Mouse (Mus musculus): ENCODE data around the gene Olfr15. TPM values are rescaled to one million over a fixed set of nuclear protein-coding genes. Genes with fewer than 3 reads are reported as not detected.

The Olfr15 gene
- polyA plus RNA-seq, 1 experiment, result not detected

DNA sequence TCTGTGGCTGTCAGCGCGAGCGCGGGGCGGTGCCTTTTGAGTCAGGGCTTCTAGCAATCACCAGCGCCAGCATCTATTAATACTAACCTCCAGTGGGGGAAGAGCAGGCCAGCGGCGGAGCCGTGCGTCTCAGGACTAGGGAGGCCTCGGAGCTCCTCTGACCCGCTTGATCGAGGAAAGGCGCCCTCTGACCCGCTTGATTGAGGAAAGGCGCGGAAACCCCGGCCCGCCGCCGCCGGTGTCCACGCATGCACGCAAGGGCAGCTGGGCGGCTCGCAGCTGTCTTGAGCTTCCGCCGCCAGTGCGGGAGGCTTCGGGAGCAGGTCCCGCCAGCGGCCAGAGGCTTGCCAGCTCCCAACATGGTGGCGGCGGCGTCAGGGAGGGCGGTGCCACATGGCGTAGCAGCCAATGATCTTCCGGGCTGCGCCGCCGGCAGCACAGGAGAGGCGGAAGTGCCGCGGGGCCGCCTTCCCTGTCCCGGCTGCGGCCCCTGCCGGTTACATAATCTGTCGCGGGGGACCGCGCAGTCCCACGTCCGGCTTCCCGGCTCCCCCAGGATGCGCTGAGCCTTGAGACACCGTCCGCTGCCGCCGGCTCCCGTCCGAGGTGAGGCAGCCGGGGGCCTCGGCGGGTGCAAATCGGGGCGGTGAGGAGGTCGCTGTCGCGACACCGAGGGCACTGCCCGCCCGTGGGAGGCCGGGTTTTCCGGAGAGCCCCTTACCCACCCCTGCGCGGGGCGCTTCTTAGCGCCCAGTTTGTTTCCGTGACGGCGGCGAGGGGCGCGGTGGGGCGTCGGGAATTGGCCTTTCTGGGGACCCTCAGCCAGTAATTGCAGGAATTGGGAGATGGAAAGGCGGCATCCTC, 53.8 kb downstream of the Olfr15 start, which contains the start of the genes Zfp597 and Gm20695:
Zfp597 (minus strand) TSS at position 361 of the 864 bp plus-strand sequence.
Gm20695 (plus strand) TSS at position 448 of the 864 bp plus-strand sequence.
- Histone ChIP-seq H3K9ac (ENCODE audit: low read depth, poor library complexity, severe bottlenecking) (peak within 1 kb of the TSS; percentile 79), H3K36me3 (ENCODE audit: control insufficient read depth, insufficient read depth, low read length, poor library complexity, severe bottlenecking) (no peaks in the 10 kb centered on the region), H3K27ac (ENCODE audit: insufficient read depth, low read length) (no peak within 1 kb of the TSS), H3K4me1 (ENCODE audit: control insufficient read depth, insufficient read depth, low read length) (no peaks in the 10 kb centered on the region), H3K4me3 (ENCODE audit: low read depth, low read length) (peak within 1 kb of the TSS; percentile 89), H3K27me3 (ENCODE audit: control insufficient read depth, insufficient read depth, low read length, poor library complexity, severe bottlenecking) (no peaks in the 10 kb centered on the region), H3K9me3 (replicated peaks; ENCODE audit: control insufficient read depth, insufficient read depth, low read length, poor library complexity, severe bottlenecking) (no peaks in the 10 kb centered on the region)
- TF ChIP-seq POLR2A (IDR thresholded peaks at IDR 0.05; ENCODE audit: insufficient read depth, low read length), result no peak
- TF ChIP-seq EP300 (IDR thresholded peaks at IDR 0.05; ENCODE audit: insufficient read depth, low read depth, low read length), result no peak
- no peak for TF ChIP-seq CTCF (IDR thresholded peaks at IDR 0.05; ENCODE audit: low read depth, low read length)

DNA sequence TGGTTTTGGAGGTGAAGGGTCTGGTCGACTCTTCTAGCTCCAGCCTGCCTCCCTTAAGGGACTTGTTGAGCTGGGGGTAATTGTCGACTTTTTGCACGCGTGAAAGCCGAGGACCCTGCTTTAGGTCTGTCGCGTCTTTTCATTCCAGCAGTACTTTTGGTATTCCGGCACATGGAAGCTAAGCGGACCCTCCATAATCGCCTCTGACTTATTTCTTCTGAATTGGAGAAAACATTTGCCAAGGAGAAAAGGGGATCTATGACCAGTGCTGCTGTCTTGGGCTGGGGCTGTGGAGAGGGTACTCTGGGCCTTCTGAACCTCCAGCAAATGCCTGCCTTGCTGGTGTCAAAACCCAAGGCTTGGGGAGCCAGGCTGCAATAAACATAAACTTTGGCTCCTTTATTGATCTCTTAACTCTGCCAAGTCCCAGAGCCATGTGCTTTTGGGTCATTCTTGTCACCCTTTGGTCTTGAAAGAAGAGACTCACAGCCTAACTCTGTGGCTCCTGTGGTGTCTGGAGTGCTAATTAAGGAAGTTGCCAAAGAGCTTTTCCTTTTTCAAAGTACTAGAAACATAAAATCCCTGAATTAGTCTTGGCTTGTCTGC, 54.5 kb downstream of the Olfr15 start:
- H3K27ac ChIP-seq (ENCODE audit: insufficient read depth, low read length), result no peak overlapping the region

DNA sequence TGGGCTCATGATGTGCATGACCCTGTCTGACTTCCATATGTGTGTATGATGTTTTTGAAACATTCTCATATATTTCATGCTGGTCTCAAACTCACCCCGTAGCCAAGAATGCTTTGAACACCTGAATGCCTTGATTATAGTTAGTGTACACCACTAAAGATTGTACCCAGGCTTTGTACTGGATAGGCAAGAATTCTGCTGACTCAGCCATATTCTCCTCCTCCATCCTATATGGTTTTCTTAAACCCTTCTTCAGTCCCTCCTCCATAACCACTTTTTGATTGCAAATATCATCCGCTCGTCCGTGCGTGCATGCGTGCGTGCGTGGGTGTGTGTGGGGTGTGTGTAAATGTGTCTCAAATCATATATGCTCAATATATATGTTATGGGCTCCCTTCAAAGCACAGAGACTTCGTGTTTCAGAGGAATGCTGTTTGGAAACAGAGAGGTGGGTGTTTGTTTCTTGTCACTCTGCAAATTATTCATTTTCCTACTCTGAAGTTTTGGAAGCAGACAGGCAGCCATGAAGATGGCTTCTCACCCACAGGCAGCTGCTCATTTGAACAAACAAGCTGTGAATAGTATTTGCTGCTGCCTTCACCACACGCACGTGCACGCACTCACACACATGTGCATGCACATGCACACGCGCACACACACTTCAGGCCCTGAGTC, 61.1 kb downstream of the Olfr15 start:
- Histone ChIP-seq H3K9ac (ENCODE audit: low read depth, poor library complexity, severe bottlenecking) (no peak overlapping the region), H3K36me3 (ENCODE audit: control insufficient read depth, insufficient read depth, low read length, poor library complexity, severe bottlenecking) (no peaks in the 10 kb centered on the region), H3K9me3 (replicated peaks; ENCODE audit: control insufficient read depth, insufficient read depth, low read length, poor library complexity, severe bottlenecking) (no peaks in the 10 kb centered on the region), H3K27ac (ENCODE audit: insufficient read depth, low read length) (no peak overlapping the region), H3K27me3 (ENCODE audit: control insufficient read depth, insufficient read depth, low read length, poor library complexity, severe bottlenecking) (no peaks in the 10 kb centered on the region), H3K4me1 (ENCODE audit: control insufficient read depth, insufficient read depth, low read length) (peaks cover 2% of the 10 kb centered on the region), H3K4me3 (ENCODE audit: low read depth, low read length) (no peak overlapping the region)
- TF ChIP-seq EP300 (IDR thresholded peaks at IDR 0.05; ENCODE audit: insufficient read depth, low read depth, low read length), result no peak
- TF ChIP-seq CTCF (IDR thresholded peaks at IDR 0.05; ENCODE audit: low read depth, low read length), result no peak
- no peak for TF ChIP-seq POLR2A (IDR thresholded peaks at IDR 0.05; ENCODE audit: insufficient read depth, low read length)

More for the DNA sequence above, 54.5 kb downstream of the Olfr15 start:
- H3K9ac ChIP-seq (ENCODE audit: low read depth, poor library complexity, severe bottlenecking), result peak overlapping the region; percentile 79
- no peaks in the 10 kb centered on the region for H3K27me3 ChIP-seq (ENCODE audit: control insufficient read depth, insufficient read depth, low read length, poor library complexity, severe bottlenecking)
- TF ChIP-seq POLR2A (IDR thresholded peaks at IDR 0.05; ENCODE audit: insufficient read depth, low read length), result no peak
- TF ChIP-seq EP300 (IDR thresholded peaks at IDR 0.05; ENCODE audit: insufficient read depth, low read depth, low read length), result no peak
- TF ChIP-seq CTCF (IDR thresholded peaks at IDR 0.05; ENCODE audit: low read depth, low read length), result no peak
- H3K4me1 ChIP-seq (ENCODE audit: control insufficient read depth, insufficient read depth, low read length), result peaks cover 2% of the 10 kb centered on the region
- peak overlapping the region; percentile 80 for H3K4me3 ChIP-seq (ENCODE audit: low read depth, low read length)
- H3K9me3 ChIP-seq (replicated peaks; ENCODE audit: control insufficient read depth, insufficient read depth, low read length, poor library complexity, severe bottlenecking), result no peaks in the 10 kb centered on the region
- H3K36me3 ChIP-seq (ENCODE audit: control insufficient read depth, insufficient read depth, low read length, poor library complexity, severe bottlenecking), result no peaks in the 10 kb centered on the region

DNA sequence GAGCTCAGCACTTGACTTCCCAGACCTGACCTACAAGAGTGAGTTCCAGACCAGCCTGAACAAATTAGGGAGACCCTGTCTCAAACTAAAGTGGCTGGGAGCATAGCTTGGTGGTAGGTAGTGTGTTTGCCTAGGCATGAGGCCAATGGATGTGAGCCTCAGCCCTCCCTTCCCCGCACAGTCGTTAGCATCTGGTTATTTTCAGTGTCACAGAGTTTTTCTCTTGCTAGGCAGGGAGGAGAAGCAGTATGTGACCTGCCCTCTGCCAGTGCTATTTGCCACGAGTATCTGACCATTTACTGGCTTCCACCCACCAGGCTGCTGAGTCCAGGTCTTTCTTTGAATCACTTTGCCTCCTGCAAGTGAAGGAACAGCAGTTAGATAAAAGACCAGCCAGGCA, 63.1 kb downstream of the Olfr15 start:
- H3K27me3 ChIP-seq (ENCODE audit: control insufficient read depth, insufficient read depth, low read length, poor library complexity, severe bottlenecking), result no peaks in the 10 kb centered on the region
- no peaks in the 10 kb centered on the region for H3K9me3 ChIP-seq (replicated peaks; ENCODE audit: control insufficient read depth, insufficient read depth, low read length, poor library complexity, severe bottlenecking)
- H3K9ac ChIP-seq (ENCODE audit: low read depth, poor library complexity, severe bottlenecking), result no peak overlapping the region
- no peak for TF ChIP-seq CTCF (IDR thresholded peaks at IDR 0.05; ENCODE audit: low read depth, low read length)
- H3K27ac ChIP-seq (ENCODE audit: insufficient read depth, low read length), result no peak overlapping the region
- H3K36me3 ChIP-seq (ENCODE audit: control insufficient read depth, insufficient read depth, low read length, poor library complexity, severe bottlenecking), result peaks cover 5% of the 10 kb centered on the region; the same call in 1 of the 2 replicates
- H3K4me1 ChIP-seq (ENCODE audit: control insufficient read depth, insufficient read depth, low read length), result peaks cover 2% of the 10 kb centered on the region
- H3K4me3 ChIP-seq (ENCODE audit: low read depth, low read length), result no peak overlapping the region

Other genes starting within 250 kb of the Olfr15 start
- not detected in 2 replicates for gene Olfr161, start 239.8 kb upstream of the Olfr15 start, polyA plus RNA-seq (2011; ENCODE audit: insufficient read depth, insufficient read length, low read depth, missing spikeins)
- gene Mefv, start 112.8 kb upstream of the Olfr15 start, polyA plus RNA-seq (2011; ENCODE audit: insufficient read depth, insufficient read length, low read depth, missing spikeins), result not detected in 2 replicates
- gene Zfp263, start 86.8 kb upstream of the Olfr15 start, polyA plus RNA-seq (2011; ENCODE audit: insufficient read depth, insufficient read length, low read depth, missing spikeins), result 25.2 and 25.6 TPM in 2 replicates
- 1.4 and 1.6 TPM in 2 replicates for gene Zfp174, start 16.4 kb downstream of the Olfr15 start, polyA plus RNA-seq (2011; ENCODE audit: insufficient read depth, insufficient read length, low read depth, missing spikeins)
- 37.2 and 41.4 TPM in 2 replicates for gene Naa60, start 41.5 kb downstream of the Olfr15 start, polyA plus RNA-seq (2011; ENCODE audit: insufficient read depth, insufficient read length, low read depth, missing spikeins)
- gene Zfp597, start 53.7 kb downstream of the Olfr15 start, polyA plus RNA-seq (2011; ENCODE audit: insufficient read depth, insufficient read length, low read depth, missing spikeins), result 6.4 and 6.9 TPM in 2 replicates
- gene Gm20695, start 53.8 kb downstream of the Olfr15 start, polyA plus RNA-seq (2011; ENCODE audit: insufficient read depth, insufficient read length, low read depth, missing spikeins), result not detected in 2 replicates
- 1.6 and 2.7 TPM in 2 replicates for gene 1700037C18Rik, start 77.8 kb downstream of the Olfr15 start, polyA plus RNA-seq (2011; ENCODE audit: insufficient read depth, insufficient read length, low read depth, missing spikeins)
- gene Cluap1, start 77.9 kb downstream of the Olfr15 start, polyA plus RNA-seq (2011; ENCODE audit: insufficient read depth, insufficient read length, low read depth, missing spikeins), result 17.3 and 18.4 TPM in 2 replicates
- 0.49 and 0.84 TPM in 2 replicates for gene Nlrc3, start 145.8 kb downstream of the Olfr15 start, polyA plus RNA-seq (2011; ENCODE audit: insufficient read depth, insufficient read length, low read depth, missing spikeins)
- 33.5 and 39.5 TPM in 2 replicates for gene Slx4, start 172.9 kb downstream of the Olfr15 start, polyA plus RNA-seq (2011; ENCODE audit: insufficient read depth, insufficient read length, low read depth, missing spikeins)
- gene Dnase1, start 206.1 kb downstream of the Olfr15 start, polyA plus RNA-seq (2011; ENCODE audit: insufficient read depth, insufficient read length, low read depth, missing spikeins), result not detected in 2 replicates
- gene Trap1, start 246.9 kb downstream of the Olfr15 start, polyA plus RNA-seq (2011; ENCODE audit: insufficient read depth, insufficient read length, low read depth, missing spikeins), result 104 and 105 TPM in 2 replicates

Data from ES-Bruce4 (cell line).